In the genomic region with DNA sequence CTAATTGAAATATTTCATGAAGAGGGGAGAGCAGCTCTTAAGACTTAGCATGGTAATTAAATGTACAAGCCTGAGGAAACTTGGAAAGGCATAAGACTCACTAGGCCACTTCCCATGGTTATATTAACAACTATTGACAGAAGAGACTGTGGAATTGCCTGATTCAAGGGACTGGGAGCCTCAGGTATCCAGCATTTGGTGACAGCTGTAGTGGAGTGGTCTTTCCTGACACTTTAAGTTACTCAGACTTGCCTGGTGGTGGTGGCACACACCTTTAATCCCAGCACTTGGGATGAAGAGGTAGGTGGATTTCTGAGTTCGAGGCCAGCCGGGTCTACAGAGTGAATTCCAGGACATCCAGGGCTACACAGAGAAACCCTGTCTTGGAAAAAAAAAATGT, we compare ENCODE assay signal across 9 mouse cellular contexts. TPM values are rescaled to one million over a fixed set of nuclear protein-coding genes. Genes with fewer than 3 reads are reported as not detected.
A peak's percentile ranks its signal among the peaks of the same experiment; 100 is the strongest.
DNase-seq lines count a peak whose midpoint lies in the region; ATAC-seq and TF ChIP-seq lines count a peak whose summit lies in the region.
"Had no signal": no experiment of that assay in that cellular context is flagged by ENCODE, and none has a peak within 500 bp of the region (broad histone marks: within the 10 kb centered on the region; RNA-seq: fewer than 3 reads in every experiment).

No protein-coding gene starts in this region.

- H3K9me3 ChIP-seq in heart, embryonic 12.5 days (replicated peaks), result peaks cover 13% of the 10 kb centered on the region
- peaks cover 13% of the 10 kb centered on the region for H3K9me3 ChIP-seq in G1E (replicated peaks)
- H3K9me3 ChIP-seq in hindbrain, embryonic 14.5 days (ENCODE audit: control insufficient read depth, low read length), result no peaks in the 10 kb centered on the region
- H3K9me3 ChIP-seq in midbrain, embryonic 10.5 days (replicated peaks), result peaks cover 38% of the 10 kb centered on the region

- no peak for ATAC-seq in heart, embryonic 12.5 days (ENCODE audit: insufficient number of reproducible peaks, low FRiP score)
- ATAC-seq in G1E (ENCODE audit: extremely low read depth, insufficient number of reproducible peaks, low FRiP score, poor library complexity, severe bottlenecking), result no peak
- no peak for ATAC-seq in hindbrain, embryonic 14.5 days (ENCODE audit: low FRiP score)

- H3K4me1 ChIP-seq in heart, embryonic 12.5 days (replicated peaks), result peaks cover 19% of the 10 kb centered on the region
- peaks cover 40% of the 10 kb centered on the region for H3K4me1 ChIP-seq in G1E (ENCODE audit: insufficient read depth, low read depth, low read length)
- H3K4me1 ChIP-seq in hindbrain, embryonic 14.5 days (replicated peaks; ENCODE audit: control insufficient read depth, insufficient read depth, low read length), result peaks cover 24% of the 10 kb centered on the region
- peaks cover 31% of the 10 kb centered on the region for H3K4me1 ChIP-seq in midbrain, embryonic 10.5 days

- no peaks in the 10 kb centered on the region for H3K27me3 ChIP-seq in heart, embryonic 12.5 days (replicated peaks)
- H3K27me3 ChIP-seq in G1E (ENCODE audit: insufficient read depth, low read length), result no peaks in the 10 kb centered on the region
- no peaks in the 10 kb centered on the region for H3K27me3 ChIP-seq in hindbrain, embryonic 14.5 days (ENCODE audit: control insufficient read depth, insufficient read depth, low read length)
- H3K27me3 ChIP-seq in midbrain, embryonic 10.5 days (ENCODE audit: low read depth, poor library complexity, severe bottlenecking), result no peaks in the 10 kb centered on the region

- peak overlapping the region; percentile 34; the same call in 1 of the 2 replicates for H3K4me2 ChIP-seq in heart, embryonic 12.5 days
- H3K4me2 ChIP-seq in hindbrain, embryonic 14.5 days (replicated peaks), result peak overlapping the region; percentile 58

- H3K4me3 ChIP-seq in heart, embryonic 12.5 days, result peak overlapping the region; percentile 86; the same call in 1 of the 2 replicates
- H3K4me3 ChIP-seq in G1E (ENCODE audit: low read depth, low read length), result peak overlapping the region; percentile 99
- 0 out of 2 replicates have a peak overlapping the region, but pooled peaks have one; percentile 91 for H3K4me3 ChIP-seq in hindbrain, embryonic 14.5 days (replicated peaks; ENCODE audit: low read length)
- peak overlapping the region; percentile 82 for H3K4me3 ChIP-seq in midbrain, embryonic 10.5 days

- 95% methylated on average over 2 of the region's 2 CpGs for WGBS in heart, embryonic 12.5 days
- 98% methylated on average over 2 of the region's 2 CpGs for WGBS in hindbrain, embryonic 14.5 days
- 93% methylated on average over 2 of the region's 2 CpGs for WGBS in midbrain, embryonic 10.5 days

- DNase-seq in heart, postnatal 36 days, result no peak
- DNase-seq in G1E (ENCODE audit: low spot score), result no peak
- no peak for DNase-seq in hindbrain, embryonic 14.5 days (ENCODE audit: low spot score)
- no peak for DNase-seq in midbrain, embryonic 10.5 days (ENCODE audit: low spot score)
- DNase-seq in thymus, postnatal 25 days, result no peak
- DNase-seq in c-Kit-positive CD71-positive TER-119-positive erythroid progenitor cells, embryonic 14.5 days (ENCODE audit: low spot score), result no peak
- no peak for DNase-seq in gastrocnemius, adult 18-20 months (ENCODE audit: low spot score)
- DNase-seq: left cerebral cortex, postnatal 4 days had no signal

- intact Hi-C loops in heart, postnatal 36 days (cut with DNase I), result loop anchor here (5.0 to 10.0 kb wide), 6 partner anchors 115 to 728 kb away; a partner anchor contains a TSS

- H3K27ac ChIP-seq in heart, embryonic 12.5 days (ENCODE audit: poor library complexity, severe bottlenecking), result no peak overlapping the region
- no peak overlapping the region for H3K27ac ChIP-seq in hindbrain, embryonic 14.5 days
- H3K27ac ChIP-seq in midbrain, embryonic 10.5 days (replicated peaks), result no peak overlapping the region

- no peak overlapping the region for H3K9ac ChIP-seq in heart, embryonic 12.5 days
- no peak overlapping the region for H3K9ac ChIP-seq in hindbrain, embryonic 14.5 days

- peaks cover 24% of the 10 kb centered on the region for H3K36me3 ChIP-seq in heart, embryonic 12.5 days
- H3K36me3 ChIP-seq in G1E (replicated peaks), result peaks cover 35% of the 10 kb centered on the region
- H3K36me3 ChIP-seq in hindbrain, embryonic 14.5 days (replicated peaks; ENCODE audit: control insufficient read depth, insufficient read depth), result no peaks in the 10 kb centered on the region
- H3K36me3 ChIP-seq in midbrain, embryonic 10.5 days, result peaks cover 49% of the 10 kb centered on the region

- TF ChIP-seq CTCF in G1E (IDR thresholded peaks at IDR 0.05; ENCODE audit: low read depth, low read length), result no peak

RNA-seq across cellular contexts. Expression of a gene that starts 1.0 kb away (rescaled TPM):
- polyA plus RNA-seq in heart, embryonic 12.5 days (2016; fragmentation: Nextera tagmentation; extraction: Ambion mirVana), result 36.5 and 39.8 TPM in 2 replicates
- 10 to 100 TPM in 1 of 2 experiments, 1 to 10 TPM in 1; 9.8 to 10.1 TPM for total RNA-seq in heart, postnatal 36 days (2021)
- 41.2 and 46.7 TPM in 2 replicates for total RNA-seq in G1E (2014; fragmentation: Nextera tagmentation)
- total RNA-seq in G1E (2017), result 26.9 and 28.7 TPM in 2 replicates
- polyA plus RNA-seq in G1E (2012), result 62.5 and 81.6 TPM in 2 replicates
- polyA plus RNA-seq in hindbrain, embryonic 14.5 days (2014; fragmentation: Nextera tagmentation; extraction: Ambion mirVana), result 35.1 and 35.5 TPM in 2 replicates
- polyA plus RNA-seq in midbrain, embryonic 10.5 days (2016; fragmentation: Nextera tagmentation; extraction: Ambion mirVana), result 85.4 and 88.1 TPM in 2 replicates
- 1 to 10 TPM; 6.7 to 7.1 TPM for total RNA-seq in gastrocnemius, adult 18-20 months (2021)

RNA-seq across cellular contexts. Expression of a gene that starts 46.0 kb away (rescaled TPM):
- 93.7 and 97.0 TPM in 2 replicates for polyA plus RNA-seq in heart, embryonic 12.5 days (2016; fragmentation: Nextera tagmentation; extraction: Ambion mirVana)
- total RNA-seq in heart, postnatal 36 days (2021), result 1 to 10 TPM; 1.9 to 3.8 TPM
- total RNA-seq in G1E (2014; fragmentation: Nextera tagmentation), result not detected in 2 replicates
- total RNA-seq in G1E (2017), result not detected in 2 replicates
- polyA plus RNA-seq in G1E (2012), result not detected in 2 replicates
- polyA plus RNA-seq in hindbrain, embryonic 14.5 days (2014; fragmentation: Nextera tagmentation; extraction: Ambion mirVana), result 425 and 498 TPM in 2 replicates
- 288 and 309 TPM in 2 replicates for polyA plus RNA-seq in midbrain, embryonic 10.5 days (2016; fragmentation: Nextera tagmentation; extraction: Ambion mirVana)
- not detected for total RNA-seq in gastrocnemius, adult 18-20 months (2021)

RNA-seq across cellular contexts. Expression of a gene that starts 58.6 kb away (rescaled TPM):
- polyA plus RNA-seq in heart, embryonic 12.5 days (2016; fragmentation: Nextera tagmentation; extraction: Ambion mirVana), result 0.64 and 0.73 TPM in 2 replicates
- total RNA-seq in heart, postnatal 36 days (2021), result 1 to 10 TPM in 1 of 2 experiments, under 1 TPM in 1; 0.79 to 1.1 TPM
- total RNA-seq in G1E (2014; fragmentation: Nextera tagmentation) (not detected in 2 replicates), G1E (2017) (not detected in 2 replicates)
- polyA plus RNA-seq in G1E (2012), result 0.01 TPM in 1 of 2 replicates, not detected in the other
- polyA plus RNA-seq in hindbrain, embryonic 14.5 days (2014; fragmentation: Nextera tagmentation; extraction: Ambion mirVana), result 3.9 and 4.5 TPM in 2 replicates
- polyA plus RNA-seq in midbrain, embryonic 10.5 days (2016; fragmentation: Nextera tagmentation; extraction: Ambion mirVana), result 1.5 and 2.2 TPM in 2 replicates
- total RNA-seq in gastrocnemius, adult 18-20 months (2021), result under 1 TPM; 0.18 to 0.26 TPM

Comparison
In these comparisons a context has a peak if more than half of its experiments do, and no peak if none do; other contexts are left out.
1. RNA of a gene that starts 46.0 kb away (polyA plus RNA-seq): 425 to 498 TPM in hindbrain, embryonic 14.5 days, 288 to 309 TPM in midbrain, embryonic 10.5 days and 93.7 to 97.0 TPM in heart, embryonic 12.5 days; not detected in G1E; every median in the first group is over 10 times any median in the second.
2. Peak in every context shown above with its lines, with median percentiles within 50 percentile points of each other: H3K4me3 ChIP-seq.